Mouse (Mus musculus) neural tube, embryonic 14.5 days (tissue): ENCODE measurements around the gene Asap2. TPM values are rescaled to one million over a fixed set of nuclear protein-coding genes. Genes with fewer than 3 reads are reported as not detected.

ENCODE experiments used
- ATAC-seq: fragments of 200-750 bp; cut with Nextera tagmentation; 2 replicates; pipeline ENCODE4 v1.8.0; 2017; ENCODE audit warnings: low read depth, mild to moderate bottlenecking, moderate TSS enrichment, moderate library complexity
- H3K27ac ChIP-seq: fragments of 300-500 bp; sonication (generic); 2 replicates; pipeline ENCODE4 v1.5.1; 2014; ENCODE audit warnings: low read depth, mild to moderate bottlenecking, control low read depth, low read length, moderate library complexity, mixed read lengths
- H3K27me3 ChIP-seq: fragments of 300-500 bp; sonication (generic); 2 replicates; pipeline ENCODE4 v1.6.1; 2014; ENCODE audit warnings: low read length; ENCODE audit not compliant: control insufficient read depth, insufficient read depth
- H3K36me3 ChIP-seq: fragments of 300-500 bp; sonication (generic); 2 replicates; pipeline ENCODE4 v1.6.1; 2014; ENCODE audit warnings: low read length, mixed read lengths; ENCODE audit not compliant: control insufficient read depth, insufficient read depth
- H3K4me1 ChIP-seq: fragments of 300-500 bp; sonication (generic); 2 replicates; pipeline ENCODE4 v1.6.1; 2014; ENCODE audit warnings: low read length; ENCODE audit not compliant: control insufficient read depth, insufficient read depth
- H3K4me2 ChIP-seq: fragments of 300-500 bp; sonication (generic); 2 replicates; pipeline ENCODE4 v1.6.1; 2014; ENCODE audit warnings: mild to moderate bottlenecking, low read depth, low read length, control low read depth
- H3K4me3 ChIP-seq: fragments of 300-500 bp; sonication (generic); 2 replicates; pipeline ENCODE4 v1.5.1; 2014; ENCODE audit warnings: low read depth, low read length, control low read depth, mixed read lengths
- H3K9ac ChIP-seq: fragments of 300-500 bp; sonication (generic); replicated peaks from 2 replicates; pipeline ENCODE4 v1.6.1; 2014; ENCODE audit warnings: low read depth, mild to moderate bottlenecking, control low read depth, low read length, mixed read lengths
- H3K9me3 ChIP-seq: fragments of 300-500 bp; sonication (generic); 2 replicates; pipeline ENCODE4 v1.6.1; 2016; ENCODE audit warnings: low read length; ENCODE audit not compliant: control insufficient read depth
- WGBS: fragments of 180-500 bp; shearing (Covaris S2); extraction: QIAGEN DNeasy Blood & Tissue Kit; methylation state at CpG from one replicate; pipeline ENCODE4 v1.1.7; 2014; 5-methylcytosine and 5-hydroxymethylcytosine counted together
- polyA plus RNA-seq: library from polyadenylated mRNA; unstranded; fragments of >200 nt; fragmentation: Nextera tagmentation; extraction: Ambion mirVana; gene quantifications from 2 replicates; pipeline ENCODE4 v1.2.1, GENCODE M21; 2014

Gene Asap2
- polyA plus RNA-seq, 1 experiment from 2014 or later = 19.7 TPM

- H3K36me3 ChIP-seq = peaks cover 16% of the 10 kb centered on the region; the same call in 1 of the 2 replicates
- H3K9ac ChIP-seq = no peak overlapping the region
- H3K27me3 ChIP-seq = no peaks in the 10 kb centered on the region
- no peak overlapping the region for H3K4me2 ChIP-seq
- H3K4me1 ChIP-seq = no peaks in the 10 kb centered on the region
- no peak for ATAC-seq
- no peaks in the 10 kb centered on the region for H3K9me3 ChIP-seq
- WGBS = 68% methylated on average over 7 of the region's 7 CpGs
- no peak overlapping the region for H3K27ac ChIP-seq
- no peak overlapping the region for H3K4me3 ChIP-seq
Measured at GRCm38 (mm10) chr12:21274446-21274845, 284.2 kb downstream of the Asap2 start.

- H3K4me3 ChIP-seq = no peak overlapping the region
- H3K9me3 ChIP-seq = no peaks in the 10 kb centered on the region
- no peak overlapping the region for H3K4me2 ChIP-seq
- no peaks in the 10 kb centered on the region for H3K4me1 ChIP-seq
- WGBS = 97% methylated on average over 1 of the region's 1 CpGs
- H3K9ac ChIP-seq = no peak overlapping the region
- no peaks in the 10 kb centered on the region for H3K27me3 ChIP-seq
- no peaks in the 10 kb centered on the region for H3K36me3 ChIP-seq
- ATAC-seq = no peak
- H3K27ac ChIP-seq = no peak overlapping the region
Measured at GRCm38 (mm10) chr12:21277352-21277864, 287.1 kb downstream of the Asap2 start.

- no peak for ATAC-seq
- Histone ChIP-seq H3K9ac (peak within 1 kb of the TSS; percentile 91), H3K4me2 (peak within 1 kb of the TSS; percentile 81), H3K27me3 (no peaks in the 10 kb centered on the region), H3K36me3 (no peaks in the 10 kb centered on the region), H3K9me3 (no peaks in the 10 kb centered on the region), H3K27ac (peak within 1 kb of the TSS; percentile 92), H3K4me1 (peaks cover 17% of the 10 kb centered on the region), H3K4me3 (peak within 1 kb of the TSS; percentile 82)
- WGBS = 57% methylated on average over 11 of the region's 11 CpGs
Measured at GRCm38 (mm10) chr12:21284761-21285441, 294.6 kb downstream of the Asap2 start, which contains the start of gene Cpsf3. Cpsf3 (plus strand) TSS chr12:21285391.

- Histone ChIP-seq H3K9me3 (no peaks in the 10 kb centered on the region), H3K4me1 (peaks cover 17% of the 10 kb centered on the region), H3K27me3 (no peaks in the 10 kb centered on the region), H3K9ac (peak overlapping the region; percentile 80), H3K36me3 (no peaks in the 10 kb centered on the region), H3K4me3 (peak overlapping the region; percentile 82), H3K4me2 (peak overlapping the region; percentile 81), H3K27ac (peak overlapping the region; percentile 75)
- ATAC-seq = peak; percentile 86
- under 1% methylated on average over 47 of the region's 47 CpGs for WGBS
Measured at GRCm38 (mm10) chr12:21285508-21286242, 295.4 kb downstream of the Asap2 start.

- no peaks in the 10 kb centered on the region for H3K27me3 ChIP-seq
- H3K4me1 ChIP-seq = peaks cover 17% of the 10 kb centered on the region
- ATAC-seq = peak; percentile 97
- peak within 1 kb of the TSS; percentile 82 for H3K4me3 ChIP-seq
- H3K36me3 ChIP-seq = peaks cover 3% of the 10 kb centered on the region; the same call in 1 of the 2 replicates
- no peaks in the 10 kb centered on the region for H3K9me3 ChIP-seq
- peak within 1 kb of the TSS; percentile 91 for H3K9ac ChIP-seq
- H3K4me2 ChIP-seq = peak within 1 kb of the TSS; percentile 81
- H3K27ac ChIP-seq = peak within 1 kb of the TSS; percentile 92
- under 1% methylated on average over 28 of the region's 28 CpGs for WGBS
Measured at GRCm38 (mm10) chr12:21286243-21286622, 296.0 kb downstream of the Asap2 start, which contains the start of gene Itgb1bp1. Itgb1bp1 (minus strand) TSS chr12:21286284.

- Histone ChIP-seq H3K9me3 (no peaks in the 10 kb centered on the region), H3K27me3 (no peaks in the 10 kb centered on the region), H3K27ac (peak overlapping the region; percentile 92), H3K4me3 (peak overlapping the region; percentile 82), H3K9ac (peak overlapping the region; percentile 91), H3K36me3 (peaks cover 9% of the 10 kb centered on the region; the same call in 1 of the 2 replicates), H3K4me2 (peak overlapping the region; percentile 62), H3K4me1 (peaks cover 17% of the 10 kb centered on the region)
- WGBS = 38% methylated on average over 18 of the region's 18 CpGs
- peak; percentile 45 for ATAC-seq
Measured at GRCm38 (mm10) chr12:21286712-21287650, 296.7 kb downstream of the Asap2 start.

- Histone ChIP-seq H3K4me3 (no peak overlapping the region), H3K4me1 (peaks cover 17% of the 10 kb centered on the region), H3K9me3 (no peaks in the 10 kb centered on the region), H3K4me2 (no peak overlapping the region), H3K9ac (no peak overlapping the region), H3K27ac (no peak overlapping the region), H3K36me3 (peaks cover 26% of the 10 kb centered on the region), H3K27me3 (no peaks in the 10 kb centered on the region)
- no peak for ATAC-seq
- 93% methylated on average over 3 of the region's 3 CpGs for WGBS
Measured at GRCm38 (mm10) chr12:21288716-21289395, 298.6 kb downstream of the Asap2 start.

- Histone ChIP-seq H3K4me3 (no peak overlapping the region), H3K4me2 (no peak overlapping the region), H3K27me3 (no peaks in the 10 kb centered on the region), H3K27ac (no peak overlapping the region), H3K9me3 (no peaks in the 10 kb centered on the region), H3K4me1 (peaks cover 17% of the 10 kb centered on the region), H3K36me3 (peaks cover 34% of the 10 kb centered on the region), H3K9ac (no peak overlapping the region)
- ATAC-seq = no peak
- 88% methylated on average over 6 of the region's 6 CpGs for WGBS
Measured at GRCm38 (mm10) chr12:21289651-21290050, 299.4 kb downstream of the Asap2 start.
